Mouse (Mus musculus) stomach, embryonic 16.5 days (tissue): ENCODE data around the gene Gm10188. TPM values are rescaled to one million over a fixed set of nuclear protein-coding genes. Genes with fewer than 3 reads are reported as not detected.

Experiments used
- ATAC-seq: fragments of 200-750 bp; cut with Nextera tagmentation; 2 replicates; pipeline ENCODE4 v1.8.0; 2017; ENCODE audit warnings: moderate number of reproducible peaks, moderate TSS enrichment; ENCODE audit not compliant: insufficient read depth, low FRiP score
- H3K27ac ChIP-seq: fragments of 300-500 bp; sonication (generic); 2 replicates; pipeline ENCODE4 v1.5.1; 2014; ENCODE audit warnings: low read length
- H3K27me3 ChIP-seq: fragments of 300-500 bp; sonication (generic); 2 replicates; pipeline ENCODE4 v1.6.1; 2014; ENCODE audit warnings: low read length, control low read depth, mixed read lengths; ENCODE audit not compliant: control insufficient read depth, insufficient read depth
- H3K36me3 ChIP-seq: fragments of 300-500 bp; sonication (generic); 2 replicates; pipeline ENCODE4 v1.6.1; 2014; ENCODE audit warnings: low read length; ENCODE audit not compliant: control insufficient read depth, insufficient read depth
- H3K4me1 ChIP-seq: fragments of 300-500 bp; sonication (generic); 2 replicates; pipeline ENCODE4 v1.6.1; 2014; ENCODE audit warnings: low read length, control low read depth, mixed read lengths; ENCODE audit not compliant: control insufficient read depth, insufficient read depth
- H3K4me2 ChIP-seq: fragments of 300-500 bp; sonication (generic); 2 replicates; pipeline ENCODE4 v1.6.1; 2014; ENCODE audit warnings: low read depth, low read length, mixed read lengths
- H3K4me3 ChIP-seq: fragments of 300-500 bp; sonication (generic); replicated peaks from 2 replicates; pipeline ENCODE4 v1.5.1; 2014; ENCODE audit warnings: mild to moderate bottlenecking, low read length
- H3K9ac ChIP-seq: fragments of 300-500 bp; sonication (generic); 2 replicates; pipeline ENCODE4 v1.6.1; 2014; ENCODE audit warnings: low read length
- H3K9me3 ChIP-seq: fragments of 300-500 bp; sonication (generic); replicated peaks from 2 replicates; pipeline ENCODE4 v1.6.1; 2016; ENCODE audit warnings: low read length, control low read depth; ENCODE audit not compliant: control insufficient read depth
- WGBS: fragments of 180-500 bp; shearing (Covaris S2); extraction: QIAGEN DNeasy Blood & Tissue Kit; methylation state at CpG from one replicate; pipeline ENCODE4 v1.1.7; 2014; 5-methylcytosine and 5-hydroxymethylcytosine counted together
- polyA plus RNA-seq: library from polyadenylated mRNA; unstranded; fragments of >200 nt; fragmentation: Nextera tagmentation; extraction: Ambion mirVana; gene quantifications from 2 replicates; pipeline ENCODE4 v1.2.1, GENCODE M21; 2015

Gm10188 gene
- not detected in 2 replicates for polyA plus RNA-seq

GRCm38 (mm10) chr1:132229667-132230066 is at the start of gene Gm10188:
Gm10188 (minus strand) TSS chr1:132229767.
- 86% methylated on average over 3 of the region's 3 CpGs for WGBS
- no peak within 1 kb of the TSS for H3K4me2 ChIP-seq
- no peak within 1 kb of the TSS for H3K4me3 ChIP-seq
- H3K4me1 ChIP-seq: no peaks in the 10 kb centered on the region
- no peaks in the 10 kb centered on the region for H3K9me3 ChIP-seq
- no peak within 1 kb of the TSS for H3K27ac ChIP-seq
- no peaks in the 10 kb centered on the region for H3K36me3 ChIP-seq
- ATAC-seq: no peak
- H3K27me3 ChIP-seq: no peaks in the 10 kb centered on the region
- H3K9ac ChIP-seq: no peak within 1 kb of the TSS

GRCm38 (mm10) chr1:132277124-132277523 is 47.6 kb upstream of the Gm10188 start:
- Histone ChIP-seq H3K27ac (no peak overlapping the region), H3K4me3 (no peak overlapping the region), H3K27me3 (no peaks in the 10 kb centered on the region), H3K9me3 (no peaks in the 10 kb centered on the region), H3K4me2 (no peak overlapping the region), H3K36me3 (no peaks in the 10 kb centered on the region), H3K9ac (no peak overlapping the region), H3K4me1 (0 out of 2 replicates have a peak, but pooled peaks cover 4% of the 10 kb centered on the region)
- 64% methylated on average over 6 of the region's 6 CpGs for WGBS
- no peak for ATAC-seq

GRCm38 (mm10) chr1:132276694-132277093 is 47.1 kb upstream of the Gm10188 start:
- Histone ChIP-seq H3K9me3 (no peaks in the 10 kb centered on the region), H3K4me1 (0 out of 2 replicates have a peak, but pooled peaks cover 1% of the 10 kb centered on the region), H3K36me3 (no peaks in the 10 kb centered on the region), H3K9ac (no peak overlapping the region), H3K4me2 (no peak overlapping the region), H3K27ac (no peak overlapping the region), H3K4me3 (no peak overlapping the region), H3K27me3 (no peaks in the 10 kb centered on the region)
- WGBS: 50% methylated on average over 3 of the region's 3 CpGs
- ATAC-seq: no peak

- Histone ChIP-seq H3K9ac (no peak overlapping the region), H3K4me3 (no peak overlapping the region), H3K27me3 (no peaks in the 10 kb centered on the region), H3K9me3 (no peaks in the 10 kb centered on the region), H3K4me1 (no peaks in the 10 kb centered on the region), H3K4me2 (no peak overlapping the region), H3K27ac (no peak overlapping the region), H3K36me3 (no peaks in the 10 kb centered on the region)
- WGBS: 73% methylated on average over 3 of the region's 3 CpGs
- no peak for ATAC-seq
Measured at GRCm38 (mm10) chr1:132271237-132271636, 41.7 kb upstream of the Gm10188 start.

- Histone ChIP-seq H3K27ac (no peak overlapping the region), H3K4me3 (no peak overlapping the region), H3K4me1 (no peaks in the 10 kb centered on the region), H3K27me3 (no peaks in the 10 kb centered on the region), H3K9me3 (no peaks in the 10 kb centered on the region), H3K36me3 (no peaks in the 10 kb centered on the region), H3K9ac (no peak overlapping the region), H3K4me2 (no peak overlapping the region)
- 62% methylated on average over 7 of the region's 7 CpGs for WGBS
- ATAC-seq: no peak
Measured at GRCm38 (mm10) chr1:132268418-132269060, 39.0 kb upstream of the Gm10188 start.

GRCm38 (mm10) chr1:132267959-132268358 is 38.4 kb upstream of the Gm10188 start:
- no peak overlapping the region for H3K27ac ChIP-seq
- no peak overlapping the region for H3K4me3 ChIP-seq
- no peaks in the 10 kb centered on the region for H3K27me3 ChIP-seq
- 57% methylated on average over 2 of the region's 2 CpGs for WGBS
- no peak overlapping the region for H3K9ac ChIP-seq
- no peak for ATAC-seq
- H3K4me2 ChIP-seq: no peak overlapping the region
- H3K36me3 ChIP-seq: no peaks in the 10 kb centered on the region
- H3K9me3 ChIP-seq: no peaks in the 10 kb centered on the region
- no peaks in the 10 kb centered on the region for H3K4me1 ChIP-seq

- Histone ChIP-seq H3K4me1 (no peaks in the 10 kb centered on the region), H3K27ac (no peak overlapping the region), H3K9ac (no peak overlapping the region), H3K27me3 (no peaks in the 10 kb centered on the region), H3K4me2 (no peak overlapping the region), H3K4me3 (no peak overlapping the region), H3K36me3 (no peaks in the 10 kb centered on the region), H3K9me3 (no peaks in the 10 kb centered on the region)
- no peak for ATAC-seq
- WGBS: 42% methylated on average over 8 of the region's 8 CpGs
Measured at GRCm38 (mm10) chr1:132266791-132267557, 37.4 kb upstream of the Gm10188 start.

- Histone ChIP-seq H3K4me3 (no peak overlapping the region), H3K9me3 (no peaks in the 10 kb centered on the region), H3K4me1 (no peaks in the 10 kb centered on the region), H3K4me2 (no peak overlapping the region), H3K36me3 (no peaks in the 10 kb centered on the region), H3K9ac (no peak overlapping the region), H3K27ac (no peak overlapping the region), H3K27me3 (no peaks in the 10 kb centered on the region)
- ATAC-seq: no peak
- 88% methylated on average over 10 of the region's 10 CpGs for WGBS
Measured at GRCm38 (mm10) chr1:132265936-132266335, 36.4 kb upstream of the Gm10188 start.

- Histone ChIP-seq H3K27ac (no peak overlapping the region), H3K4me1 (no peaks in the 10 kb centered on the region), H3K9ac (no peak overlapping the region), H3K36me3 (no peaks in the 10 kb centered on the region), H3K4me2 (no peak overlapping the region), H3K9me3 (no peaks in the 10 kb centered on the region), H3K4me3 (no peak overlapping the region), H3K27me3 (no peaks in the 10 kb centered on the region)
- WGBS: 67% methylated on average over 8 of the region's 8 CpGs
- no peak for ATAC-seq
Measured at GRCm38 (mm10) chr1:132265211-132265859, 35.8 kb upstream of the Gm10188 start.
